Mouse (Mus musculus): ENCODE results near the gene Timm29. TPM values are rescaled to one million over a fixed set of nuclear protein-coding genes. Genes with fewer than 3 reads are reported as not detected.
A peak's percentile ranks its signal among the peaks of the same experiment; 100 is the strongest.

Gene Timm29
- total and polyA plus RNA-seq, 2 experiments = 13.0 to 26.7 TPM

DNA sequence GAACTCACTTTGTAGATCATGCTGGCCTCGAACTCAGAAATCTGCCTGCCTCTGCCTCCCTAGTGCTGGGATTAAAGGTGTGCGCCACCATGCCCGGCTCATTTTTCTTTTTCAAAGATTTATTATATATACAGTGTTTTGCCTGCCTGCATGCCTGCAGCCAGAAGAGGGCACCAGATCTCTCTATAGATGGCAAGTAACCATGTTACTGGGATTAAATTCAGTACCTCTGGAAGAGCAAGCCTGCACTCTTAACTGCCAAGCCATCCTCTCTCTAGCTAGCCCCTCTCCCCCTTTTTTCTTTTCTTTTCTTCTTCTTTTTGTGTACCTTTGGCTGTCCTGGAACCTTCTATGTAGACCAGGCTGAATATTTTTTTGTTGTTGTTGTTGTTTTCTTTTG lies 38.2 kb downstream of the Timm29 start:
- Histone ChIP-seq H3K4me1 (ENCODE audit: control insufficient read depth, insufficient read depth, low read length) (no peaks in the 10 kb centered on the region), H3K27ac (replicated peaks; ENCODE audit: insufficient read depth, low read depth, low read length) (no peak overlapping the region), H3K4me3 (ENCODE audit: insufficient read depth, low read depth, low read length) (no peak overlapping the region), H3K27me3 (ENCODE audit: control insufficient read depth, insufficient read depth, low read length) (no peaks in the 10 kb centered on the region), H3K9ac (ENCODE audit: low read depth, low read length) (no peak overlapping the region), H3K79me2 (ENCODE audit: control insufficient read depth, insufficient read depth, low read length) (peaks cover 24% of the 10 kb centered on the region; the same call in 1 of the 2 replicates), H3K36me3 (ENCODE audit: control insufficient read depth, insufficient read depth, low read length) (peaks cover 2% of the 10 kb centered on the region; the same call in 1 of the 2 replicates)
- 68% methylated on average over 3 of the region's 3 CpGs for WGBS
- TF ChIP-seq CTCF (IDR thresholded peaks at IDR 0.05; ENCODE audit: low read depth, low read length) (peak; percentile 66; the same call in 1 of the 2 replicates), POLR2A (IDR thresholded peaks at IDR 0.05; ENCODE audit: extremely low read depth, insufficient read depth, low read length) (no peak)
- peak; percentile 55 for DNase-seq (ENCODE audit: extremely low read depth, low read depth, low spot score)

DNA sequence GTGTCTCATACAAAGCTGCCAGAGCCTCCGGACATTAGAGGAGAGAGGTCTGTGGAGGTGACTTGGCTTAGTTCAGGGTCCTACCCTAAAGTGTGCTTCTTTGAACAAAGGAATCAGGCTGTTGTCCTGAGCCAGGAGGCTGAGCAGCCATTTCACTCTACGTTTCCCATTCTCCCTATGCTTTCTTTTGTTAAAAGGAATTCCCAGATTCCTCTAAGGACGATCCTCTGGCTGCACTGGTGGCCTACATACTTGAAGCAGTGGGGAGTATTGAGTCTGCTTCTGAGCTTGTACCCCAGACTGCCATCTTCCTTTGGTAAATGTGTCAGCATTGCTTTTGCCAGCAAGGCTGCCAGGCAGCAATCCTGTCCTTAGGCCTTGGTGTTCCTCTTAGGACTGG lies 40.6 kb downstream of the Timm29 start:
- Histone ChIP-seq H3K4me3 (ENCODE audit: insufficient read depth, low read depth, low read length) (no peak overlapping the region), H3K27ac (replicated peaks; ENCODE audit: insufficient read depth, low read depth, low read length) (no peak overlapping the region), H3K27me3 (ENCODE audit: control insufficient read depth, insufficient read depth, low read length) (no peaks in the 10 kb centered on the region), H3K36me3 (ENCODE audit: control insufficient read depth, insufficient read depth, low read length) (peaks cover 21% of the 10 kb centered on the region; the same call in 1 of the 2 replicates), H3K4me1 (ENCODE audit: control insufficient read depth, insufficient read depth, low read length) (no peaks in the 10 kb centered on the region), H3K79me2 (ENCODE audit: control insufficient read depth, insufficient read depth, low read length) (peaks cover 16% of the 10 kb centered on the region; the same call in 1 of the 2 replicates), H3K9ac (ENCODE audit: low read depth, low read length) (no peak overlapping the region)
- no peak for TF ChIP-seq CTCF (IDR thresholded peaks at IDR 0.05; ENCODE audit: low read depth, low read length)
- TF ChIP-seq POLR2A (IDR thresholded peaks at IDR 0.05; ENCODE audit: extremely low read depth, insufficient read depth, low read length) = no peak
- no peak for DNase-seq (ENCODE audit: extremely low read depth, low read depth, low spot score)
- 90% methylated on average over 3 of the region's 3 CpGs for WGBS

DNA sequence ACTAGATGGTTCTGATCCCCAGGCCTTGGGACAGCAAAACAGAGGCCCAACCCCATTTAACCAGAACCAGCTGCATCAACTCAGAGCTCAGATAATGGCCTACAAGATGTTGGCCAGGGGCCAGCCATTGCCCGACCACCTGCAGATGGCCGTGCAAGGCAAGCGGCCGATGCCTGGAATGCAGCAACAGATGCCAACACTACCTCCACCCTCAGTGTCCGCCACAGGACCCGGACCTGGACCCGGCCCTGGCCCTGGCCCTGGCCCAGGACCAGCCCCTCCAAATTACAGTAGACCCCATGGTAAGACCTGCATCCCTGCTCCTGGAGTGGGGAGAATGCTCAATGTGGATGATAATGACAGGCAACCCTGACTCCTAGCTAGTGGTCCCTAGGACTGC lies 43.1 kb downstream of the Timm29 start:
- no peak for TF ChIP-seq CTCF (IDR thresholded peaks at IDR 0.05; ENCODE audit: low read depth, low read length)
- no peak for TF ChIP-seq POLR2A (IDR thresholded peaks at IDR 0.05; ENCODE audit: extremely low read depth, insufficient read depth, low read length)
- no peaks in the 10 kb centered on the region for H3K27me3 ChIP-seq (ENCODE audit: control insufficient read depth, insufficient read depth, low read length)
- H3K4me1 ChIP-seq (ENCODE audit: control insufficient read depth, insufficient read depth, low read length) = no peaks in the 10 kb centered on the region
- WGBS = 77% methylated on average over 7 of the region's 7 CpGs
- H3K79me2 ChIP-seq (ENCODE audit: control insufficient read depth, insufficient read depth, low read length) = peaks cover 12% of the 10 kb centered on the region; the same call in 1 of the 2 replicates
- H3K36me3 ChIP-seq (ENCODE audit: control insufficient read depth, insufficient read depth, low read length) = peaks cover 34% of the 10 kb centered on the region; the same call in 1 of the 2 replicates
- no peak overlapping the region for H3K9ac ChIP-seq (ENCODE audit: low read depth, low read length)
- no peak overlapping the region for H3K27ac ChIP-seq (replicated peaks; ENCODE audit: insufficient read depth, low read depth, low read length)
- H3K4me3 ChIP-seq (ENCODE audit: insufficient read depth, low read depth, low read length) = no peak overlapping the region
- DNase-seq (ENCODE audit: extremely low read depth, low read depth, low spot score) = no peak

DNA sequence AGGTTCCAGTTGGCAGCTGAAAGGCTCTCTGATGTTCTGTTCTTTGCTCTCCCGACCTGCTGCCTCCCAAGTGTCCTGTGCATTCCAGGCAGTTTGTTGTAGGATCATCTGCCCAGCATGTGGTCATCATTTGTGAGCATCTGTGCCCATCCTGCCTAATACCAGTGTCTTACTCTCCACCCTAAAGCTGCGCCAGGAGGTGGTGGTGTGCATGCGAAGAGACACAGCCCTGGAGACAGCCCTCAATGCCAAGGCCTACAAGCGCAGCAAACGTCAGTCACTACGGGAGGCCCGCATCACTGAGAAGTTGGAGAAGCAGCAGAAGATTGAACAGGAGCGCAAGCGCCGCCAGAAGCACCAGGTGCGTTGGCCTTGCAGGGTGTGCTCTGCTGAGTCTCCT lies 46.5 kb downstream of the Timm29 start:
- 95% methylated on average over 11 of the region's 11 CpGs for WGBS
- TF ChIP-seq POLR2A (IDR thresholded peaks at IDR 0.05; ENCODE audit: extremely low read depth, insufficient read depth, low read length) = no peak
- no peak for TF ChIP-seq CTCF (IDR thresholded peaks at IDR 0.05; ENCODE audit: low read depth, low read length)
- Histone ChIP-seq H3K36me3 (ENCODE audit: control insufficient read depth, insufficient read depth, low read length) (peaks cover 60% of the 10 kb centered on the region), H3K27me3 (ENCODE audit: control insufficient read depth, insufficient read depth, low read length) (no peaks in the 10 kb centered on the region), H3K4me3 (ENCODE audit: insufficient read depth, low read depth, low read length) (no peak overlapping the region), H3K9ac (ENCODE audit: low read depth, low read length) (no peak overlapping the region), H3K27ac (replicated peaks; ENCODE audit: insufficient read depth, low read depth, low read length) (no peak overlapping the region), H3K79me2 (ENCODE audit: control insufficient read depth, insufficient read depth, low read length) (no peaks in the 10 kb centered on the region), H3K4me1 (ENCODE audit: control insufficient read depth, insufficient read depth, low read length) (no peaks in the 10 kb centered on the region)
- no peak for DNase-seq (ENCODE audit: extremely low read depth, low read depth, low spot score)

Other genes with a start within 250 kb of the Timm29 start
- 9.5 and 13.0 TPM in 2 replicates for gene Ilf3, start 224.9 kb upstream of the Timm29 start, total RNA-seq (2014; rRNA removed)
- gene Ilf3, start 224.9 kb upstream of the Timm29 start, polyA plus RNA-seq (2012; rRNA removed) = 9.1 and 13.5 TPM in 2 replicates
- 5.6 TPM in 2 replicates for gene Qtrt1, start 180.9 kb upstream of the Timm29 start, total RNA-seq (2014; rRNA removed)
- 8.3 and 15.7 TPM in 2 replicates for gene Qtrt1, start 180.9 kb upstream of the Timm29 start, polyA plus RNA-seq (2012; rRNA removed)
- 28.9 and 32.3 TPM in 2 replicates for gene Dnm2, start 167.8 kb upstream of the Timm29 start, total RNA-seq (2014; rRNA removed)
- 57.3 and 74.4 TPM in 2 replicates for gene Dnm2, start 167.8 kb upstream of the Timm29 start, polyA plus RNA-seq (2012; rRNA removed)
- gene Tmed1, start 82.5 kb upstream of the Timm29 start, total RNA-seq (2014; rRNA removed) = 19.2 and 23.2 TPM in 2 replicates
- gene Tmed1, start 82.5 kb upstream of the Timm29 start, polyA plus RNA-seq (2012; rRNA removed) = 24.9 and 26.5 TPM in 2 replicates
- 3.5 and 4.6 TPM in 2 replicates for gene AB124611, start 66.5 kb upstream of the Timm29 start, total RNA-seq (2014; rRNA removed)
- 2.2 and 3.4 TPM in 2 replicates for gene AB124611, start 66.5 kb upstream of the Timm29 start, polyA plus RNA-seq (2012; rRNA removed)
- gene Carm1, start 45.8 kb upstream of the Timm29 start, total RNA-seq (2014; rRNA removed) = 5.0 and 8.1 TPM in 2 replicates
- gene Carm1, start 45.8 kb upstream of the Timm29 start, polyA plus RNA-seq (2012; rRNA removed) = 23.4 and 28.5 TPM in 2 replicates
- gene Yipf2, start 106 bp downstream of the Timm29 start, total RNA-seq (2014; rRNA removed) = 24.6 and 25.9 TPM in 2 replicates
- 33.5 and 43.9 TPM in 2 replicates for gene Yipf2, start 106 bp downstream of the Timm29 start, polyA plus RNA-seq (2012; rRNA removed)
- gene Smarca4, start 23.4 kb downstream of the Timm29 start, total RNA-seq (2014; rRNA removed) = 13.1 and 15.8 TPM in 2 replicates
- gene Smarca4, start 23.4 kb downstream of the Timm29 start, polyA plus RNA-seq (2012; rRNA removed) = 15.2 and 15.9 TPM in 2 replicates
- gene Ldlr, start 130.8 kb downstream of the Timm29 start, total RNA-seq (2014; rRNA removed) = 61.4 and 82.8 TPM in 2 replicates
- gene Ldlr, start 130.8 kb downstream of the Timm29 start, polyA plus RNA-seq (2012; rRNA removed) = 105 and 116 TPM in 2 replicates
- gene Spc24, start 167.6 kb downstream of the Timm29 start, total RNA-seq (2014; rRNA removed) = 15.3 and 17.9 TPM in 2 replicates
- gene Spc24, start 167.6 kb downstream of the Timm29 start, polyA plus RNA-seq (2012; rRNA removed) = 11.6 and 14.4 TPM in 2 replicates
- 12.8 and 20.7 TPM in 2 replicates for gene Kank2, start 206.0 kb downstream of the Timm29 start, total RNA-seq (2014; rRNA removed)
- gene Kank2, start 206.0 kb downstream of the Timm29 start, polyA plus RNA-seq (2012; rRNA removed) = 27.2 and 34.5 TPM in 2 replicates
- 13.6 and 22.2 TPM in 2 replicates for gene Angptl8, start 242.8 kb downstream of the Timm29 start, total RNA-seq (2014; rRNA removed)
- gene Angptl8, start 242.8 kb downstream of the Timm29 start, polyA plus RNA-seq (2012; rRNA removed) = 201 and 258 TPM in 2 replicates